Mouse (Mus musculus): ENCODE data around the gene Slc35c2.

DNA sequence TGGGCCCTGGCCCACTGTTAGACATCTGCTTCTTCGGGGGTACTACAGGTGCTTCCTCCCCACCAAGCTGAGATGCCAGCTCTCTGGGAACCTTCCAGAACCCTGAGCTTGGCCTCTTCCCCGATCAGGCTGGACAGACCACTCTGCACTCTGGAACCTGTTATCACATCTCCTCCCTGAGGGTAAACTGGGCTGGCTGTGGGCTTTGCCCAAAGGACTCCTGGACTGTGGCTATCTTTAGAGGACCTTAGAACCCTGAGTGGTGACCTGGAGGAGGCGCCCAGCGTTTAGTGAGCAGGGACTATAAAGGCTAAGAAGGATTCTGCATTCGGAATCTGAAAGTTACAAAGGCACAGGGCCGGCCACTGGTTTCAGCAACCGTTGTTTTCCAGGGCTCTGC, 3.3 kb downstream of the Slc35c2 start:
- TF ChIP-seq POLR2A (IDR thresholded peaks at IDR 0.05; ENCODE audit: low read depth, low read length) (no peak), CTCF (IDR thresholded peaks at IDR 0.05; ENCODE audit: extremely low read depth, insufficient read depth, insufficient read length, insufficient replicate concordance) (no peak)

Measured in spleen, adult 2 months (tissue).